Mouse (Mus musculus) neural tube, embryonic 14.5 days (tissue): Measurements from ENCODE around the gene Carmil2. TPM values are rescaled to one million over a fixed set of nuclear protein-coding genes. Genes with fewer than 3 reads are reported as not detected.

Source experiments
- ATAC-seq: fragments of 200-750 bp; cut with Nextera tagmentation; 2 replicates; pipeline ENCODE4 v1.8.0; 2017; ENCODE audit warnings: low read depth, mild to moderate bottlenecking, moderate TSS enrichment, moderate library complexity
- H3K27ac ChIP-seq: fragments of 300-500 bp; sonication (generic); 2 replicates; pipeline ENCODE4 v1.5.1; 2014; ENCODE audit warnings: low read depth, mild to moderate bottlenecking, control low read depth, low read length, moderate library complexity, mixed read lengths
- H3K27me3 ChIP-seq: fragments of 300-500 bp; sonication (generic); 2 replicates; pipeline ENCODE4 v1.6.1; 2014; ENCODE audit warnings: low read length; ENCODE audit not compliant: control insufficient read depth, insufficient read depth
- H3K36me3 ChIP-seq: fragments of 300-500 bp; sonication (generic); 2 replicates; pipeline ENCODE4 v1.6.1; 2014; ENCODE audit warnings: low read length, mixed read lengths; ENCODE audit not compliant: control insufficient read depth, insufficient read depth
- H3K4me1 ChIP-seq: fragments of 300-500 bp; sonication (generic); 2 replicates; pipeline ENCODE4 v1.6.1; 2014; ENCODE audit warnings: low read length; ENCODE audit not compliant: control insufficient read depth, insufficient read depth
- H3K4me2 ChIP-seq: fragments of 300-500 bp; sonication (generic); 2 replicates; pipeline ENCODE4 v1.6.1; 2014; ENCODE audit warnings: mild to moderate bottlenecking, low read depth, low read length, control low read depth
- H3K4me3 ChIP-seq: fragments of 300-500 bp; sonication (generic); 2 replicates; pipeline ENCODE4 v1.5.1; 2014; ENCODE audit warnings: low read depth, low read length, control low read depth, mixed read lengths
- H3K9ac ChIP-seq: fragments of 300-500 bp; sonication (generic); replicated peaks from 2 replicates; pipeline ENCODE4 v1.6.1; 2014; ENCODE audit warnings: low read depth, mild to moderate bottlenecking, control low read depth, low read length, mixed read lengths
- H3K9me3 ChIP-seq: fragments of 300-500 bp; sonication (generic); 2 replicates; pipeline ENCODE4 v1.6.1; 2016; ENCODE audit warnings: low read length; ENCODE audit not compliant: control insufficient read depth
- WGBS: fragments of 180-500 bp; shearing (Covaris S2); extraction: QIAGEN DNeasy Blood & Tissue Kit; methylation state at CpG from one replicate; pipeline ENCODE4 v1.1.7; 2014; 5-methylcytosine and 5-hydroxymethylcytosine counted together
- polyA plus RNA-seq: library from polyadenylated mRNA; unstranded; fragments of >200 nt; fragmentation: Nextera tagmentation; extraction: Ambion mirVana; gene quantifications from 2 replicates; pipeline ENCODE4 v1.2.1, GENCODE M21; 2014

Carmil2 gene
- polyA plus RNA-seq, 1 experiment from 2014 or later: 22.3 TPM

GRCm38 (mm10) chr8:105732186-105732585 is 46.1 kb downstream of the Carmil2 start:
- ATAC-seq: no peak
- Histone ChIP-seq H3K27me3 (no peaks in the 10 kb centered on the region), H3K4me1 (no peaks in the 10 kb centered on the region), H3K9me3 (no peaks in the 10 kb centered on the region), H3K9ac (no peak overlapping the region), H3K36me3 (peaks cover 11% of the 10 kb centered on the region), H3K4me2 (no peak overlapping the region), H3K27ac (no peak overlapping the region), H3K4me3 (no peak overlapping the region)
- 92% methylated on average over 5 of the region's 5 CpGs for WGBS

- Histone ChIP-seq H3K4me2 (no peak overlapping the region), H3K9ac (no peak overlapping the region), H3K27me3 (no peaks in the 10 kb centered on the region), H3K27ac (no peak overlapping the region), H3K9me3 (no peaks in the 10 kb centered on the region), H3K4me3 (no peak overlapping the region), H3K36me3 (no peaks in the 10 kb centered on the region), H3K4me1 (no peaks in the 10 kb centered on the region)
- no peak for ATAC-seq
- 93% methylated on average over 5 of the region's 5 CpGs for WGBS
Observed at GRCm38 (mm10) chr8:105739216-105739615, 53.1 kb downstream of the Carmil2 start.

GRCm38 (mm10) chr8:105743301-105743700 is 57.2 kb downstream of the Carmil2 start:
- WGBS: 84% methylated on average over 4 of the region's 4 CpGs
- no peak overlapping the region for H3K27ac ChIP-seq

More at GRCm38 (mm10) chr8:105743301-105743700, 57.2 kb downstream of the Carmil2 start:
- no peak overlapping the region for H3K9ac ChIP-seq
- no peaks in the 10 kb centered on the region for H3K27me3 ChIP-seq
- no peaks in the 10 kb centered on the region for H3K9me3 ChIP-seq
- H3K36me3 ChIP-seq: no peaks in the 10 kb centered on the region
- H3K4me2 ChIP-seq: no peak overlapping the region
- ATAC-seq: no peak
- no peaks in the 10 kb centered on the region for H3K4me1 ChIP-seq
- no peak overlapping the region for H3K4me3 ChIP-seq

Other genes starting within 250 kb of the Carmil2 start
- gene Tppp3, start 214.7 kb upstream of the Carmil2 start, polyA plus RNA-seq: 189 and 259 TPM in 2 replicates
- gene Zdhhc1, start 189.4 kb upstream of the Carmil2 start, polyA plus RNA-seq: 27.9 and 32.5 TPM in 2 replicates
- 0.94 and 1.2 TPM in 2 replicates for gene Hsd11b2, start 167.5 kb upstream of the Carmil2 start, polyA plus RNA-seq
- gene Atp6v0d1, start 120.2 kb upstream of the Carmil2 start, polyA plus RNA-seq: 235 and 254 TPM in 2 replicates
- gene Ripor1, start 81.0 kb upstream of the Carmil2 start, polyA plus RNA-seq: 25.8 and 29.6 TPM in 2 replicates
- gene Ctcf, start 49.7 kb upstream of the Carmil2 start, polyA plus RNA-seq: 81.3 and 85.6 TPM in 2 replicates
- 0.71 and 1.3 TPM in 2 replicates for gene Agrp, start 48.9 kb upstream of the Carmil2 start, polyA plus RNA-seq
- gene Acd, start 14.8 kb downstream of the Carmil2 start, polyA plus RNA-seq: 79.5 and 83.9 TPM in 2 replicates
- 48.1 and 60.6 TPM in 2 replicates for gene Pard6a, start 14.9 kb downstream of the Carmil2 start, polyA plus RNA-seq
- 0.30 and 0.42 TPM in 2 replicates for gene 4933405L10Rik, start 21.4 kb downstream of the Carmil2 start, polyA plus RNA-seq
- gene Enkd1, start 21.9 kb downstream of the Carmil2 start, polyA plus RNA-seq: 9.5 and 11.6 TPM in 2 replicates
- 52.9 and 67.9 TPM in 2 replicates for gene Gfod2, start 72.4 kb downstream of the Carmil2 start, polyA plus RNA-seq
- gene Ranbp10, start 141.1 kb downstream of the Carmil2 start, polyA plus RNA-seq: 13.6 and 14.7 TPM in 2 replicates
- 0.26 and 0.28 TPM in 2 replicates for gene Tsnaxip1, start 141.5 kb downstream of the Carmil2 start, polyA plus RNA-seq
- gene Cenpt, start 167.0 kb downstream of the Carmil2 start, polyA plus RNA-seq: 49.6 and 51.4 TPM in 2 replicates
- 44.1 and 54.1 TPM in 2 replicates for gene Thap11, start 168.9 kb downstream of the Carmil2 start, polyA plus RNA-seq
- gene Nutf2, start 174.3 kb downstream of the Carmil2 start, polyA plus RNA-seq: 141 and 176 TPM in 2 replicates
- 38.3 and 44.9 TPM in 2 replicates for gene Edc4, start 194.6 kb downstream of the Carmil2 start, polyA plus RNA-seq
- 0.99 and 2.0 TPM in 2 replicates for gene Nrn1l, start 207.3 kb downstream of the Carmil2 start, polyA plus RNA-seq
- 6.4 and 10.6 TPM in 2 replicates for gene Pskh1, start 214.2 kb downstream of the Carmil2 start, polyA plus RNA-seq
- 3.2 and 3.8 TPM in 2 replicates for gene Ctrl, start 247.6 kb downstream of the Carmil2 start, polyA plus RNA-seq